Mouse (Mus musculus): Measurements from ENCODE around the gene Tmem53.
A peak's percentile ranks its signal among the peaks of the same experiment; 100 is the strongest.

The Tmem53 gene

GRCm38 (mm10) chr4:117281090-117281845 is 29.5 kb downstream of the Tmem53 start:
- no peak for DNase-seq (ENCODE audit: low spot score)

GRCm38 (mm10) chr4:117283271-117284191 is 31.8 kb downstream of the Tmem53 start:
- no peak for DNase-seq (ENCODE audit: low spot score)

GRCm38 (mm10) chr4:117284363-117284762 is 32.6 kb downstream of the Tmem53 start:
- DNase-seq (ENCODE audit: low spot score), result no peak

GRCm38 (mm10) chr4:117288277-117288926 is 36.7 kb downstream of the Tmem53 start:
- no peak for DNase-seq (ENCODE audit: low spot score)

GRCm38 (mm10) chr4:117288927-117289801 is 37.4 kb downstream of the Tmem53 start:
- peak; percentile 67 for DNase-seq (ENCODE audit: low spot score)

- no peak for DNase-seq (ENCODE audit: low spot score)
These were observed 39.9 kb downstream of the Tmem53 start for GRCm38 (mm10) chr4:117291696-117292095.

- DNase-seq (ENCODE audit: low spot score), result no peak
These were observed 45.3 kb downstream of the Tmem53 start for GRCm38 (mm10) chr4:117296849-117297593.

GRCm38 (mm10) chr4:117297819-117298218 is 46.1 kb downstream of the Tmem53 start:
- no peak for DNase-seq (ENCODE audit: low spot score)

GRCm38 (mm10) chr4:117299921-117300320 is 48.2 kb downstream of the Tmem53 start:
- DNase-seq (ENCODE audit: low spot score), result no peak

GRCm38 (mm10) chr4:117302027-117302806 is 50.5 kb downstream of the Tmem53 start:
- DNase-seq (ENCODE audit: low spot score), result no peak

- DNase-seq (ENCODE audit: low spot score), result no peak
These were observed 52.0 kb downstream of the Tmem53 start for GRCm38 (mm10) chr4:117303581-117304238.

GRCm38 (mm10) chr4:117304239-117305025 is 52.7 kb downstream of the Tmem53 start:
- no peak for DNase-seq (ENCODE audit: low spot score)

- no peak for DNase-seq (ENCODE audit: low spot score)
These were observed 53.7 kb downstream of the Tmem53 start for GRCm38 (mm10) chr4:117305461-117305860.

- no peak for DNase-seq (ENCODE audit: low spot score)
These were observed 55.5 kb downstream of the Tmem53 start for GRCm38 (mm10) chr4:117307270-117307669.

GRCm38 (mm10) chr4:117309427-117309826 is 57.7 kb downstream of the Tmem53 start:
- no peak for DNase-seq (ENCODE audit: low spot score)

GRCm38 (mm10) chr4:117311891-117312290 is 60.1 kb downstream of the Tmem53 start:
- DNase-seq (ENCODE audit: low spot score), result no peak

- peak; percentile 56 for DNase-seq (ENCODE audit: low spot score)
These were observed 60.8 kb downstream of the Tmem53 start for GRCm38 (mm10) chr4:117312416-117313084.

- DNase-seq (ENCODE audit: low spot score), result peak; percentile 16
These were observed 61.3 kb downstream of the Tmem53 start for GRCm38 (mm10) chr4:117313085-117313424.

Data from spleen, adult 12 weeks (tissue).